Mouse (Mus musculus): ENCODE measurements around the gene Scube3. TPM values are rescaled to one million over a fixed set of nuclear protein-coding genes. Genes with fewer than 3 reads are reported as not detected.

Scube3 gene
- polyA plus RNA-seq, 1 experiment, result 1.6 TPM

DNA sequence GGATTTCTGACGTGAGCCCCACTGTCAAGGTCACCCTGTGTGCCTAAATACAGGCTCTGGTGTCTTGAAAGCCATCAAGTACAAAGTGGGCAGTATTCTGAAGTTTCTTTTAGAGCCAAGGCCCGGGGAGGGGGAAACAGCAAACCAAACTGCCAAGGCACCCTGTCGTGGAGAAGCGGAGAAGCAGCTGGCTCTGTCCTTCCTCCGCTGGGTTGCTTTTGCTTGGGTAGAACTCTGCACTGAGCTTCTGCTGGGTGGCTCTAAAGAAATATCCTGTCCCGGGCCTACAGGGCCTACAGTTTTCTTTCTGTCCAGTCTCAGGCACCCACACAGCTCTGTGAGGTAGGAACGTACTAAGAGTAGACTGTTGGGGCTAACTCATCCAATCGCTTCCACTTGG is 65.2 kb downstream of the Scube3 start:
- Histone ChIP-seq H3K4me1 (ENCODE audit: control insufficient read depth, insufficient read depth, insufficient read length) (peaks cover 24% of the 10 kb centered on the region; the same call in 1 of the 2 replicates), H3K27me3 (ENCODE audit: control insufficient read depth, insufficient read depth, low read length) (no peaks in the 10 kb centered on the region), H3K36me3 (ENCODE audit: control insufficient read depth, insufficient read depth, low read length) (no peaks in the 10 kb centered on the region), H3K27ac (ENCODE audit: insufficient read depth, low read length) (peak overlapping the region; percentile 97), H3K4me3 (ENCODE audit: extremely low read depth, insufficient read depth, insufficient read length) (peak overlapping the region; percentile 14; the same call in 1 of the 2 replicates)
- DNase-seq (ENCODE audit: low read depth in 1 of 2, low spot score in 2 of 2), result no peak
- 29% methylated on average over 8 of the region's 8 CpGs for WGBS
- TF ChIP-seq POLR2A (IDR thresholded peaks at IDR 0.05; ENCODE audit: low read depth, low read length), result no peak
- no peak for TF ChIP-seq CTCF (IDR thresholded peaks at IDR 0.05; ENCODE audit: extremely low read depth, insufficient read depth, insufficient read length, insufficient replicate concordance)

DNA sequence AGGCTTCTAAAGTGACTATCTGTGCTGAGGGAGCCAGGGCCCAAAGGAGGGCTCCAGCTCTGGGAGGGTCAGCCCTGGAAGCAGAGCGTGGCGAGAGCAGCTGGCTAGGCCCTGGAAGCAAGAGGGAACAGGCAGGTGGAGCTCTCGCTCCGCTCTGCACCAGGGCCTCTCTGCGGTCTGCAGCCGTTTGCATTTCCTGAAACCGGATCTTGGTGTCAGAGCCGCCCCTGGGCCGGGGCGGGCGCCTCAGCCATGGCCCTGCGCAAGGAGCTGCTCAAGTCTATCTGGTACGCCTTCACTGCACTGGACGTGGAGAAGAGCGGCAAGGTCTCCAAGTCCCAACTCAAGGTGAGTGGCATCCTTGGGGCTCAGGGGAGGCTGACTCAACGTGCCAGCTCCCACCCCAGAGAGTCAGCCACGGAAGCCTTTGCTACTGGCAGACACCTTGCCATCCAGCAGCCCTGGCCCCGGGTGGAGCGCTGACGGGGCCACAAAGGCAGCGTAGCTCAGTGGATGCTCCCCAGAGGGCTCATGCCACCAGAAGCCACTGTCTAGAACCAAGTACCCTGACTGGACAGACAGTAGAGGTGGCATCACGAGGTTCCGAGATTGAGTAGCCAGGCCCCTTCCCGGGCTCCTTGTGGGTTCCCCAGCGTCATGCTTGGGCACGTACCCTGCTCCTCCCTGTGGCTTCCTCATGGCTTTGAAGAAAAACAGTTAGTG is 65.8 kb downstream of the Scube3 start, which contains the start of gene Def6:
Def6 (plus strand) TSS at position 188 of the 723 bp plus-strand sequence.
- DNase-seq (ENCODE audit: low read depth in 1 of 2, low spot score in 2 of 2), result peak; percentile 71 to 84
- peak within 1 kb of the TSS; percentile 96 for H3K4me3 ChIP-seq (ENCODE audit: extremely low read depth, insufficient read depth, insufficient read length)
- peak; percentile 93 for TF ChIP-seq POLR2A (IDR thresholded peaks at IDR 0.05; ENCODE audit: low read depth, low read length)
- TF ChIP-seq CTCF (IDR thresholded peaks at IDR 0.05; ENCODE audit: extremely low read depth, insufficient read depth, insufficient read length, insufficient replicate concordance), result peak; percentile 84
- H3K4me1 ChIP-seq (ENCODE audit: control insufficient read depth, insufficient read depth, insufficient read length), result peaks cover 29% of the 10 kb centered on the region; the same call in 1 of the 2 replicates
- H3K27ac ChIP-seq (ENCODE audit: insufficient read depth, low read length), result peak within 1 kb of the TSS; percentile 97
- H3K36me3 ChIP-seq (ENCODE audit: control insufficient read depth, insufficient read depth, low read length), result no peaks in the 10 kb centered on the region
- WGBS, result 2% methylated on average over 26 of the region's 26 CpGs
- no peaks in the 10 kb centered on the region for H3K27me3 ChIP-seq (ENCODE audit: control insufficient read depth, insufficient read depth, low read length)

DNA sequence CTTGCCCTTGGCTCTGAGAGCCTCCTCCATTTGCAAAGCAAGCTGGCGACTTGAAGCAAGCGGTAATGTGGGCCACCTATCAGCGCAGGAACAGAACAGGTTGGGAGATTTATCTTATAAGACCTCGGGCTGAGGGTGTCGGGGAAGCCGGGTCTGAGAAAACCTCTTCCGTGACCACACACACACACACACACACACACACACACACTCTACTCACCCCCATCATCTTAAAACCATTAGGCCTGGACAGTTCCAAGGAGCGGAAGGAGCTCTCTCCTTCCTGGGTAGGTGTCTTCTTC is 66.3 kb downstream of the Scube3 start:
- 7% methylated on average over 8 of the region's 8 CpGs for WGBS
- Histone ChIP-seq H3K4me3 (ENCODE audit: extremely low read depth, insufficient read depth, insufficient read length) (peak overlapping the region; percentile 96), H3K27me3 (ENCODE audit: control insufficient read depth, insufficient read depth, low read length) (no peaks in the 10 kb centered on the region), H3K36me3 (ENCODE audit: control insufficient read depth, insufficient read depth, low read length) (no peaks in the 10 kb centered on the region), H3K4me1 (ENCODE audit: control insufficient read depth, insufficient read depth, insufficient read length) (peaks cover 29% of the 10 kb centered on the region; the same call in 1 of the 2 replicates), H3K27ac (ENCODE audit: insufficient read depth, low read length) (peak overlapping the region; percentile 97)
- no peak for DNase-seq (ENCODE audit: low read depth in 1 of 2, low spot score in 2 of 2)
- TF ChIP-seq CTCF (IDR thresholded peaks at IDR 0.05; ENCODE audit: extremely low read depth, insufficient read depth, insufficient read length, insufficient replicate concordance) (no peak), POLR2A (IDR thresholded peaks at IDR 0.05; ENCODE audit: low read depth, low read length) (no peak)

DNA sequence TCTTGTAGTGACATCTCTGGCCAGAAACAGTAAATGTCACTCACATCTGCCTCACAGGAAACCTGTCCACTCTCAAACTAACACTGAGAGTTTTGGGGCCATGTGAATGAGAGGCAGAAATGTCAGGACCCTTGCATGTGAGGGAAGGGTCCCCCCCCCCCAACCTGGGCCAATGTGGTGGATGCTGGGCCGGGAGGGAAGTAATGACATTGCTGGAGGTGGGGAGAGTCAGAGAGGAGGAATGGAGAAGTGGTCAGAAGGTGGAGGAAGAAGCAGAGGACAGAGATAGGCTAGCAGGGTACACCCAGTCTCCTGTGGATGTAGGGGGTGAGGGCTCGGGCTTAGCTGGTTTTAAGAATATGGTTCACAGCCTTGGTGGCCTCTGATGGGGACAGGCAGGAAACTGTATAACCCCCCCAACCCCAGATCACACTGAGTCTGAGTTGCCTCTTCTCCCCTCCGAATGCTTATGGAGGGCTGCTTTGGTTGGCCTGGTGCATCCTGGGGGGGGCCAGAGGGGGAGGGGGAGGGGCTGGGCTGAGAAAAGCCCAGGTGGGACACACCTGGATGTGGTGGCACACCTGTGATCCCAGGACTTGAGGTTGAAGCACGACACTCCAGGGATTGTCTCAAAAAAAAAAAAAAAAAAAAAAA is 67.6 kb downstream of the Scube3 start:
- TF ChIP-seq CTCF (IDR thresholded peaks at IDR 0.05; ENCODE audit: extremely low read depth, insufficient read depth, insufficient read length, insufficient replicate concordance) (no peak), POLR2A (IDR thresholded peaks at IDR 0.05; ENCODE audit: low read depth, low read length) (no peak)
- DNase-seq (ENCODE audit: low read depth in 1 of 2, low spot score in 2 of 2), result no peak
- 9% methylated on average over 4 of the region's 4 CpGs for WGBS
- peaks cover 29% of the 10 kb centered on the region; the same call in 1 of the 2 replicates for H3K4me1 ChIP-seq (ENCODE audit: control insufficient read depth, insufficient read depth, insufficient read length)
- no peaks in the 10 kb centered on the region for H3K27me3 ChIP-seq (ENCODE audit: control insufficient read depth, insufficient read depth, low read length)
- H3K4me3 ChIP-seq (ENCODE audit: extremely low read depth, insufficient read depth, insufficient read length), result peak overlapping the region; percentile 96
- peak overlapping the region; percentile 87 for H3K27ac ChIP-seq (ENCODE audit: insufficient read depth, low read length)
- no peaks in the 10 kb centered on the region for H3K36me3 ChIP-seq (ENCODE audit: control insufficient read depth, insufficient read depth, low read length)

DNA sequence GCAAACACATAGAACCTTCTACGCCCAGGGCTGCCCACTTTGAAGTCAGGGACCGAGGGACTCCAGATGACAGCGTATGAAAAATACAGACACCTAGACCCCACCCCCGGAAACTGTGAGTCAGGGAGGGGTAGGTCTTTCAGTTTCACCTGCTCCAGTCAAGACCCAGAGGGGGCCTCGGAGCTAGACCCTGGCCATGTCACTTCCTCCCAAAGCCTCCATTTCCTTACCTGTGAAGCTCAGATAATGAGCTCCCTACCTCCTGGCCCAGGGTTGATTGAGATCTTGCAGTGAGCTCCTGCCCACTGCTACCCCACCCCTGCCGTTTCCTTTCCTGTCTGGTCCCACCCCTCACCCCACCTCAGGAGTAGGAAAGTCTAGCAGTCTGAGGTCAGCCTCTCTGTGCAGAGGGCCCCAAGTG is 70.0 kb downstream of the Scube3 start:
- Histone ChIP-seq H3K27me3 (ENCODE audit: control insufficient read depth, insufficient read depth, low read length) (no peaks in the 10 kb centered on the region), H3K36me3 (ENCODE audit: control insufficient read depth, insufficient read depth, low read length) (no peaks in the 10 kb centered on the region), H3K27ac (ENCODE audit: insufficient read depth, low read length) (peak overlapping the region; percentile 77), H3K4me1 (ENCODE audit: control insufficient read depth, insufficient read depth, insufficient read length) (peaks cover 31% of the 10 kb centered on the region; the same call in 1 of the 2 replicates), H3K4me3 (ENCODE audit: extremely low read depth, insufficient read depth, insufficient read length) (no peak overlapping the region)
- TF ChIP-seq POLR2A (IDR thresholded peaks at IDR 0.05; ENCODE audit: low read depth, low read length) (no peak; the same call in 1 of the 2 replicates), CTCF (IDR thresholded peaks at IDR 0.05; ENCODE audit: extremely low read depth, insufficient read depth, insufficient read length, insufficient replicate concordance) (no peak)
- WGBS, result 13% methylated on average over 6 of the region's 6 CpGs
- peak; percentile 73 to 76 for DNase-seq (ENCODE audit: low read depth in 1 of 2, low spot score in 2 of 2)

DNA sequence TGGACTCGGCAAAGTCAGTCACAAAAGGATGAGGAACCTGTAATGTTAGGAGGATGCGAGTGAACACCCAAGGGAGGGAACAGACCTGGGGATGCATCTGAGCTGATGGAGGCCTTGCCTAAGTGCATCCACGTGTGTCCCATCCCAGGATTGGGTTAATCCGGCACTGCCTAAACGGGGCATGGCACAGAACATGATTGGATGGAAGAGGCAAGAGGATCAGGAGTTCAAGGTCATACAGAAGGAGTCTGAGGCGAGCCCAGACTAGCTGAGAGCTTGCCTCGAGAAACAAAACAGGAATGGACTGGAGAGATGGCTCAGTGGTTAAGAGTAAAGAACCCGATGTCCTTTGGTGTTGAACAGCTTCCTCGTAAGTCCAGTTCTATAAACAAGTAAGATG is 70.5 kb downstream of the Scube3 start:
- Histone ChIP-seq H3K36me3 (ENCODE audit: control insufficient read depth, insufficient read depth, low read length) (no peaks in the 10 kb centered on the region), H3K4me1 (ENCODE audit: control insufficient read depth, insufficient read depth, insufficient read length) (peaks cover 31% of the 10 kb centered on the region; the same call in 1 of the 2 replicates), H3K27me3 (ENCODE audit: control insufficient read depth, insufficient read depth, low read length) (no peaks in the 10 kb centered on the region), H3K27ac (ENCODE audit: insufficient read depth, low read length) (peak overlapping the region; percentile 77), H3K4me3 (ENCODE audit: extremely low read depth, insufficient read depth, insufficient read length) (no peak overlapping the region)
- WGBS, result 51% methylated on average over 9 of the region's 9 CpGs
- no peak for DNase-seq (ENCODE audit: low read depth in 1 of 2, low spot score in 2 of 2)
- TF ChIP-seq POLR2A (IDR thresholded peaks at IDR 0.05; ENCODE audit: low read depth, low read length), result no peak
- TF ChIP-seq CTCF (IDR thresholded peaks at IDR 0.05; ENCODE audit: extremely low read depth, insufficient read depth, insufficient read length, insufficient replicate concordance), result no peak
